Mouse (Mus musculus) left cerebral cortex, adult 9 months (tissue): ENCODE measurements around the gene Obp2a.
"Not testable (repeated sequence)": the region's sequence is repeated elsewhere in the genome, so short reads cannot be mapped to it uniquely, and the experiment has no call there.

ENCODE experiments used
- DNase-seq, 2 experiments: peaks; one replicate each; pipeline ENCODE4 v3.0.0; 2022; ENCODE audit warnings: low spot score in 2 of 2

Gene Obp2a

DNA sequence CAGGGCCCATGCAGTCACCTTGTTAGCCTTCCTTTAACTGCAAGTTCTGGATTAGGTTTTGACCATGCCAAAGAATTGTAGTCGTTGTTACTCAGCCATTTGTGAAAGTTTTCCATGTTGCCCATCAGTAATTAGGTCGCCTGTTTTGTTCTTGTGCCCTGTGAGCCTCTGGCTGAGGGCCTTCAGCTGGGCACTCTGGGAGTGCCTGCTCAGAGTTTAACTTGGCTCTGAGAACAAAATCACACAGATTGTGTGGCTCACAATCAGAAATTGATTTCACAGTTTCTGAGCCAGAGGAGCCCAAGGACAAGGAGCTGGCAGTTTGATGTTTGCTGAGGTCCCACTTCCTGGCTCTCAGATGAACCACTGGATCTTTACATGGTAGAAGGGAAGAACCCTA lies 9.9 kb downstream of the Obp2a start:
- not testable (repeated sequence) for DNase-seq

DNA sequence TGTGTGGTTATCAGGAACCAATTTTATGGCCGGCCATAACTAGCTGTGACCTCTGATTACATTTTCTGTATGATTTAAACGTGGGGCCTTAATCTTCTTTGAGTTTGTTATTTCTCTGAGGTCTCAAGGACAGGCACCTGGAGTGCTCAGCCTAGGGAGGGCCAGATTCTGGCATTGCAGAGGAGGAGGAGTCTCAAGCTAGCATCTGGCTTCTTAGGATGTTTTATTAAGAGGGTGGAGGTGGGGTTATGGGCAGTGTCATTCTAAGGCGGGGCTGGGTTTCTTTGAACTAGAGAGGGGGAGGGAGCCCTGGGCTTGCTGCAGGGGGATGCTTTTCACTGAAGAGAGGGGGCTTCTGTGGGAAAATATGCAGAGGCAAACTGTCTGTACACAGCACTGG lies 11.8 kb downstream of the Obp2a start:
- not testable (repeated sequence) for DNase-seq

DNA sequence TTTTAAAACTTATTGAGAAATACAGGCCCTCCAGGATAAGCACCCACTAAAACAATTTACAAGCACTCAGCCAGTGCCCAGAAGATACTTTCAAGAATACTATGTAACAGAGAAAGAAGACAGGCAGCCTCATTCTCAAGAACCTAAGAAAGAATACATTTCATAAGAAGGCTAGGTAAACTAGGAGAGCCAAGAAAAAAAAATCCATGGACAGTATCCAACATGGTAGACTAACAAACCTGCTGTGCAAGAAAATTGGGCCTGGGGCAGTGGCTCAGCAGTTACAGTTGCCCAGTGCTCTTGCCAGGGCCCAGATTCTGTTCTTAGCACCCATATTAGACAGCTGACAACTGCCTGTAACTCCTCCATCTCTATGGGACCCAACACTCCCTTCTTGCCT lies 17.4 kb downstream of the Obp2a start:
- DNase-seq: no peak

DNA sequence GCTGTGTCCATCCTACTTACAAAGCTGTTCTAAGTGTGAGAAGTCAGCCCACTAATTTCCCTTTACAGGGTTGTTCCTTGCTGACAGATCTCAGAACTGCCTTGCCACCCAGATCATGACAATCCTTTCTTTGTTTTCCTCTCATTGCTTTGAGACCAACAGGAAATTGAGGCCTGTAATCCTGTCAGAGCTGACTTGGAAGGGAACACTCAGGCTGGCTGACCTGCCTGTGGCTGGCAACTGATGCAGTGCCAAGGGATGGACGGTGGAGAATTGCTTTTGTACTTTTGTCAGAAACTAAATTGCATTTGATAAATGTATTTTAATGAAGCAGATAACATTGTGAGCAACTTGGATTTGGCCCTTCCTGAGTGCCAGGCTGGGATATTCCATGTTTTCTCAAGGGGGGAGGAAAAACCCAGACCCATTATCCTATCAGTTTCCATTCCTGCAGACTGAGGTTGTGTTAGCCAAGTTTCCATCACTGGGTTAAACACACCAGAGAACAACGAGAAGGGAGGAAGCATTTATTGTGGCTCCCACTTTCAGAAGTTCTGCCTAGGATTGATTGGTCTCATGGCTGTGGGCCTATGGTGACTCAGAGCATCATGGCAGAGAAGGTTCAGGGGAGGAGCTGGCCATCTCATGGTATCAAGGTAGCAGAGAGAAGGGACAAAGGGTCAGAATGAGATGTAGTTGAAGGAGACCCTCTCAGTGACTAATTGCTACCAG lies 33.5 kb downstream of the Obp2a start:
- DNase-seq: no peak

DNA sequence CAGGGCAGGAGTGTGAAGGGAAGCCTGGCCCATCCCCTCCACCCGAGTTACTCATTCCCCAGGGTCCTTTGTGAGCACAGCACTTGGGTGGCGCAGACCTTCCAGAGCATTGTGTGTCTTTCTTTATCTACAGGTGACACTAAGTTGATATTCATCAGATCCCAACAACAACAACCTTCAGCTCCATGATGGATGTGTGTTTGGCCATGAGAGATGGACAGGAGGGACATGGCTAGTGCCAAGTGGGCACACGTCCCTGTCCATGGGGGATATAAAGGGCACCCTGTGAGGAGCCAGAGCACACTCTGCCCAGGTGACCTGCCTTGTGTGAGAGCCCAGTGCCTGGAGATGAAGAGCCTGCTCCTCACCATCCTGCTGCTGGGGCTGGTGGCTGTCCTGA lies 36.9 kb downstream of the Obp2a start, which contains the start of gene Obp2b:
Gene Obp2b (plus strand): TSS at position 301 of the 400 bp plus-strand sequence.
- DNase-seq: not testable (repeated sequence)

DNA sequence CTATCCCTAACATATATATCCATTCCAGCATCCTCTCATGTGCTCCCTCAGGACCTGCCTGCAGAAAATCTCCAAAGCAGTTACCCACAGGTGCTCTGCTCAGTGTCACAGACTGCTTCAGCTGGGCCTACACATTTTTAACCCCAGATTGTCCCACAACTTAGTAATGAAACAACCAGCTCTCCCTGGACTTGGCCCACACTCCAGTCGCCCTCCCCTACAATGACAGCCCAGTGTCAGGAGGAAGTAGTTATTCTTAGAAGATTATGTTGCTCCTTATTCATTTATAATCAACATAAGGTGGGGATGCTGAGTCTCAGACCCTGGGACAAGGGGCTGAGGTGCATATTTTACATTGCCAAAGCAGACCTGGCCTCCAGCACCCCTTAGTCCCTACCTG lies 41.8 kb downstream of the Obp2a start:
- no peak for DNase-seq
